Mouse (Mus musculus) olfactory bulb, adult 2 months (tissue): ENCODE data around the gene Rnase11.
"Not testable (repeated sequence)": the region's sequence is repeated elsewhere in the genome, so short reads cannot be mapped to it uniquely, and the experiment has no call there.

Experiments used
- CTCF ChIP-seq: fragments of 200-500 bp; IDR thresholded peaks from 2 replicates; pipeline ENCODE4 v1.5.1; 2012; ENCODE audit warnings: low read depth, mild to moderate bottlenecking, low read length, moderate library complexity; ENCODE audit not compliant: insufficient read depth
- POLR2A ChIP-seq: fragments of 200-500 bp; IDR thresholded peaks from 2 replicates; pipeline ENCODE4 v1.6.1; 2012; ENCODE audit warnings: mild to moderate bottlenecking, low read depth, low read length, moderate library complexity; ENCODE audit not compliant: insufficient read depth

DNA sequence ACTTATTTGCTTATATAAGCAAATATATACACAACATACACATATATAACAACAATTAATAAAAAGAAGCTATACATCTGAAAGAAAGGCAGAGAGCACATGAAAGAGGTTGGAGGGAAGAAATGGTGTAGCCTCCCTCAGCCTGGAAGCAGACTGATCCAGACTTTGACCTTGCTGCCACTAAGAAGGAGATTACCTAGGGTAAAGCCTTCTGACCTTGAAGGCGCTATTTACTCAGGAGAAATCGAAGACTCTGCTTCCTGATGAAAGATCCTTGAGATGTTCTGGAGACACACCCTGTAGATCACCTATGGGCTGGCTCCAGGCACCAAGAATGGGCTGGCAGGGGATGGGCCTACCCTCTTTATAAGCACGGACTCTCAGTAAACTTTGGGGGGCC, 35.2 kb downstream of the Rnase11 start:
- TF ChIP-seq CTCF, POLR2A: not testable (repeated sequence)
